17 mouse cellular contexts compared by ENCODE assay signal in the genomic region with DNA sequence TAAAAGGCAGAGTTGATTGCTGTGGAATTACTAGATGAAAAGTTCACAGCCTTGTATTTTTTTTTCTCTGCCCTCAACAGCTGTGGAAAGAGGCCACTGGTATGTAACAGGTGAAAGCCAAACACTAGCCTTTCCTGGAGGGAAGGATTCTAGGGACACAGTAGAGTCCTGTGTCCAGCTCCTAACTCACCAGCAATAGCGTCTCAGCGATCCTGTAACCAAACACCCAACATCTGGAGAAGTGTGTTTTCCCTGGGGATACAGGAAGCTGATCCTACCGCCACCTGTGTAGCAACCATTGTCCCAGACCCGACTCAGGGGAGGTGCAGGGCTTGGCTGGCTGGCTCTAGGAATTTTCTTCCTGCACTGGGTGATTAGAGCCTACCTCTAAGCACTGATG. TPM values are rescaled to one million over a fixed set of nuclear protein-coding genes. Genes with fewer than 3 reads are reported as not detected.
DNase-seq lines count a peak whose midpoint lies in the region; ATAC-seq and TF ChIP-seq lines count a peak whose summit lies in the region.
"Had no signal": no experiment of that assay in that cellular context is flagged by ENCODE, and none has a peak within 500 bp of the region (broad histone marks: within the 10 kb centered on the region; RNA-seq: fewer than 3 reads in every experiment).

No protein-coding gene starts in this region.

- peak; percentile 87 for TF ChIP-seq EP300 in ES-Bruce4 (IDR thresholded peaks at IDR 0.05; ENCODE audit: insufficient read depth, low read depth, low read length)

- DNase-seq in heart, postnatal 14 days = no peak
- DNase-seq in embryo, embryonic 10.5 days (ENCODE audit: low spot score) = peak; percentile 62
- peak; percentile 77 for DNase-seq in limb, embryonic 11.5 days (ENCODE audit: low spot score)
- DNase-seq in adrenal gland, adult 8-10 months = no peak
- DNase-seq in cerebellum, postnatal 10 days = no peak
- no peak for DNase-seq in spleen, postnatal 10 days (ENCODE audit: low spot score in 2 of 2)
- DNase-seq: cerebellum, postnatal 36 days; lung, postnatal 4 days; right cerebral cortex, postnatal 14 days; thymus, postnatal 25 days had no signal

- TF ChIP-seq POLR2A in ES-Bruce4 (IDR thresholded peaks at IDR 0.05; ENCODE audit: insufficient read depth, low read length) = no peak

- no peaks in the 10 kb centered on the region for H3K27me3 ChIP-seq in heart, embryonic 13.5 days (replicated peaks)
- no peaks in the 10 kb centered on the region for H3K27me3 ChIP-seq in ES-Bruce4 (ENCODE audit: control insufficient read depth, insufficient read depth, low read length, poor library complexity, severe bottlenecking)
- no peaks in the 10 kb centered on the region for H3K27me3 ChIP-seq in limb, embryonic 11.5 days (ENCODE audit: control insufficient read depth, insufficient read depth, low read length)
- H3K27me3 ChIP-seq: heart, embryonic 12.5 days had no signal

- 55% methylated on average over 4 of the region's 4 CpGs for WGBS in heart, embryonic 13.5 days
- 5% methylated on average over 4 of the region's 4 CpGs for WGBS in limb, embryonic 11.5 days

- H3K4me1 ChIP-seq in heart, embryonic 13.5 days = peaks cover 8% of the 10 kb centered on the region
- peaks cover 21% of the 10 kb centered on the region for H3K4me1 ChIP-seq in ES-Bruce4 (ENCODE audit: control insufficient read depth, insufficient read depth, low read length)
- peaks cover 5% of the 10 kb centered on the region; the same call in 1 of the 2 replicates for H3K4me1 ChIP-seq in limb, embryonic 11.5 days (ENCODE audit: control insufficient read depth, insufficient read depth, low read length)

- H3K9me3 ChIP-seq in heart, embryonic 13.5 days = no peaks in the 10 kb centered on the region
- peaks cover 17% of the 10 kb centered on the region for H3K9me3 ChIP-seq in ES-Bruce4 (replicated peaks; ENCODE audit: control insufficient read depth, insufficient read depth, low read length, poor library complexity, severe bottlenecking)
- no peaks in the 10 kb centered on the region for H3K9me3 ChIP-seq in limb, embryonic 11.5 days (ENCODE audit: control insufficient read depth, low read length)
- H3K9me3 ChIP-seq: heart, embryonic 12.5 days had no signal

- intact Hi-C loops in heart, postnatal 14 days (cut with DNase I) = loop anchor here (10.0 kb wide), 1 partner anchor 165 kb away; a partner anchor contains a TSS

- 0 out of 2 replicates have a peak overlapping the region, but pooled peaks have one; percentile 24 for H3K27ac ChIP-seq in heart, embryonic 13.5 days (replicated peaks)
- H3K27ac ChIP-seq in ES-Bruce4 (ENCODE audit: insufficient read depth, low read length) = peak overlapping the region; percentile 78
- no peak overlapping the region for H3K27ac ChIP-seq in limb, embryonic 11.5 days (replicated peaks; ENCODE audit: low read depth, low read length)
- H3K27ac ChIP-seq: hindbrain, postnatal 0 days; liver, embryonic 14.5 days had no signal

- no peak overlapping the region for H3K4me3 ChIP-seq in heart, embryonic 13.5 days
- H3K4me3 ChIP-seq in ES-Bruce4 (ENCODE audit: low read depth, low read length) = no peak overlapping the region
- no peak overlapping the region for H3K4me3 ChIP-seq in limb, embryonic 11.5 days (ENCODE audit: low read depth, low read length)
- H3K4me3 ChIP-seq: heart, embryonic 12.5 days had no signal

- H3K4me2 ChIP-seq in heart, embryonic 13.5 days = no peak overlapping the region
- H3K4me2 ChIP-seq in limb, embryonic 11.5 days (ENCODE audit: low read depth, severe bottlenecking) = no peak overlapping the region
- H3K4me2 ChIP-seq: heart, embryonic 12.5 days had no signal

- no peak for ATAC-seq in heart, embryonic 13.5 days (ENCODE audit: extremely low read depth, insufficient number of reproducible peaks, low FRiP score, low TSS enrichment)
- ATAC-seq in limb, embryonic 11.5 days (ENCODE audit: insufficient number of reproducible peaks, low FRiP score, low TSS enrichment, low read depth) = peak; percentile 83
- ATAC-seq: hindbrain, postnatal 0 days had no signal

- TF ChIP-seq CTCF in ES-Bruce4 (IDR thresholded peaks at IDR 0.05; ENCODE audit: low read depth, low read length) = no peak

- H3K9ac ChIP-seq in heart, embryonic 13.5 days = no peak overlapping the region
- 0 out of 2 replicates have a peak overlapping the region, but pooled peaks have one; percentile 35 for H3K9ac ChIP-seq in ES-Bruce4 (ENCODE audit: low read depth, poor library complexity, severe bottlenecking)
- H3K9ac ChIP-seq in limb, embryonic 11.5 days (ENCODE audit: low read length) = no peak overlapping the region
- H3K9ac ChIP-seq: heart, embryonic 12.5 days; liver, embryonic 14.5 days had no signal

- peaks cover 98% of the 10 kb centered on the region for H3K36me3 ChIP-seq in heart, embryonic 13.5 days
- peaks cover 29% of the 10 kb centered on the region for H3K36me3 ChIP-seq in ES-Bruce4 (ENCODE audit: control insufficient read depth, insufficient read depth, low read length, poor library complexity, severe bottlenecking)
- H3K36me3 ChIP-seq in limb, embryonic 11.5 days (ENCODE audit: control insufficient read depth, insufficient read depth, low read length) = no peaks in the 10 kb centered on the region

RNA-seq across cellular contexts. Expression of a gene that starts 46.7 kb away (rescaled TPM):
- polyA plus RNA-seq in heart, embryonic 13.5 days (2015; fragmentation: Nextera tagmentation; extraction: Ambion mirVana) = 13.0 TPM in 2 replicates
- under 1 TPM; 0.07 to 0.24 TPM for total RNA-seq in heart, postnatal 14 days (2021)
- polyA plus RNA-seq in ES-Bruce4 (2011; ENCODE audit: insufficient read depth, insufficient read length, low read depth, missing spikeins) = 3.6 and 4.1 TPM in 2 replicates
- polyA plus RNA-seq in limb, embryonic 11.5 days (2014; fragmentation: Nextera tagmentation; extraction: Ambion mirVana) = 0.54 and 0.71 TPM in 2 replicates
- under 1 TPM in 1 of 4 experiments, not detected in 3; 0.08 TPM for total RNA-seq in adrenal gland, adult 8-10 months (2022)
- total RNA-seq: adrenal gland, adult 18-20 months; neutrophil, adult 5-6 weeks had no signal

Comparison
In these comparisons a context has a peak if more than half of its experiments do, and no peak if none do; other contexts are left out.
1. DNase-seq: peak in embryo, embryonic 10.5 days (single experiment) and limb, embryonic 11.5 days (single experiment); none in heart, postnatal 14 days (0 of 2), adrenal gland, adult 8-10 months (single experiment), cerebellum, postnatal 10 days (0 of 2) and spleen, postnatal 10 days (0 of 2).